Mouse (Mus musculus) small intestine, adult 2 months (tissue): ENCODE measurements around the gene R3hdm4.

ENCODE experiments used
- CTCF ChIP-seq: fragments of 200-500 bp; IDR thresholded peaks from 2 replicates; pipeline ENCODE4 v1.5.1; 2012; ENCODE audit warnings: low read depth, mild to moderate bottlenecking, control low read depth, inconsistent platforms, low read length, moderate library complexity, mixed read lengths; ENCODE audit not compliant: insufficient replicate concordance, insufficient read length; ENCODE audit errors: extremely low read depth
- POLR2A ChIP-seq: fragments of 200-500 bp; IDR thresholded peaks from 2 replicates; pipeline ENCODE4 v1.6.1; 2012; ENCODE audit warnings: low read depth, mild to moderate bottlenecking, control low read depth, inconsistent platforms, low read length, moderate library complexity

DNA sequence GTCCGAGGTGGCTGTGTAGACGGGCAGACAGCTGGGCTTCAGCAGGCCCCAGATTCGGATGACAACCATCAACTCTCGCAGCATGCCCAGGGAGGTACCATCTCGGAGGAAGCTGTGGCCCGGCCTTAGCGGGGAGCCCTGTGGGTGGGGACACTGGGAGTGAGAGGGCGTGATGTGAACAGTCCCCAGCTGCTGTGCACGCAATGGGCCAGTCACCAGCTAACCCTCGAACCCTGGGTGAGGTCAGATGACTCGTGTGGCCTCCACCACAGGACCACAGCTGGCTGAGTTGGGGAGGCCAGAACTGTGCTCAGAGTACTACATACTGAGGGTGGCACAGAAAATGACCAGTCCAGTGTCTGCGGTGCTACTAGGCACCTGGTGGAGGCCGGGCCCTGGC is 24.2 kb downstream of the R3hdm4 start:
- TF ChIP-seq CTCF (no peak), POLR2A (no peak)
